Mouse (Mus musculus) frontal cortex, adult 2 months (tissue): ENCODE measurements at regions not wholly inside any gene's neighbourhood (a gene's known extent, or its start where the extent isn't known, plus 50 kb on each side); places are given as distances from the start of the nearest gene placed in this dataset.
"Not testable (repeated sequence)": the region's sequence is repeated elsewhere in the genome, so short reads cannot be mapped to it uniquely, and the experiment has no call there.

Experiments
- DNase-seq, 2 experiments: peaks; one replicate each; pipeline ENCODE4 v3.0.0; 2022; ENCODE audit warnings: low spot score in 1 of 2; ENCODE audit errors: extremely low spot score in 1 of 2

- no peak for DNase-seq
Measured at GRCm38 (mm10) chr8:109281598-109281997, 212.2 kb upstream of the Pmfbp1 start.

GRCm38 (mm10) chr8:109310670-109311386, 183.0 kb upstream of the Pmfbp1 start:
- no peak for DNase-seq

- no peak for DNase-seq
Measured at GRCm38 (mm10) chr8:109311484-109312210, 182.2 kb upstream of the Pmfbp1 start.

GRCm38 (mm10) chr8:109312731-109313130, 181.1 kb upstream of the Pmfbp1 start:
- no peak for DNase-seq

GRCm38 (mm10) chr8:109320955-109321354, 172.9 kb upstream of the Pmfbp1 start:
- DNase-seq, result no peak

- DNase-seq, result no peak
Measured at GRCm38 (mm10) chr8:109323351-109323750, 170.5 kb upstream of the Pmfbp1 start.

GRCm38 (mm10) chr8:109324241-109324640, 169.6 kb upstream of the Pmfbp1 start:
- no peak for DNase-seq

GRCm38 (mm10) chr8:109336203-109336602, 157.6 kb upstream of the Pmfbp1 start:
- DNase-seq, result no peak

GRCm38 (mm10) chr8:109338220-109338835, 155.5 kb upstream of the Pmfbp1 start:
- DNase-seq, result no peak

- not testable (repeated sequence) for DNase-seq
Measured at GRCm38 (mm10) chr8:109340647-109341046, 153.2 kb upstream of the Pmfbp1 start.

GRCm38 (mm10) chr8:109355168-109355567, 138.7 kb upstream of the Pmfbp1 start:
- no peak for DNase-seq

- no peak for DNase-seq
Measured at GRCm38 (mm10) chr8:109359396-109360051, 134.3 kb upstream of the Pmfbp1 start.

- no peak for DNase-seq
Measured at GRCm38 (mm10) chr8:109360081-109360715, 133.6 kb upstream of the Pmfbp1 start.

GRCm38 (mm10) chr8:109360904-109361303, 132.9 kb upstream of the Pmfbp1 start:
- peak; percentile 14 to 67 for DNase-seq

- DNase-seq, result no peak
Measured at GRCm38 (mm10) chr8:109361575-109362361, 132.1 kb upstream of the Pmfbp1 start.

GRCm38 (mm10) chr8:109363185-109363845, 130.5 kb upstream of the Pmfbp1 start:
- peak in 1 of 2 experiments; percentile 54 for DNase-seq

GRCm38 (mm10) chr8:109373977-109374376, 119.8 kb upstream of the Pmfbp1 start:
- DNase-seq, result no peak

GRCm38 (mm10) chr8:109384881-109385280, 108.9 kb upstream of the Pmfbp1 start:
- DNase-seq, result no peak

- DNase-seq, result no peak
Measured at GRCm38 (mm10) chr8:109395133-109395855, 98.5 kb upstream of the Pmfbp1 start.
